Mouse (Mus musculus) hindbrain, embryonic 16.5 days (tissue): Measurements from ENCODE around the gene Ppp1r3e. TPM values are rescaled to one million over a fixed set of nuclear protein-coding genes. Genes with fewer than 3 reads are reported as not detected.
A peak's percentile ranks its signal among the peaks of the same experiment; 100 is the strongest.

ENCODE experiments used
- ATAC-seq: fragments of 200-750 bp; cut with Nextera tagmentation; 2 replicates; pipeline ENCODE4 v1.8.0; 2017; ENCODE audit warnings: moderate TSS enrichment, moderate library complexity
- H3K27ac ChIP-seq: fragments of 300-500 bp; sonication (generic); 2 replicates; pipeline ENCODE4 v1.5.1; 2014; ENCODE audit warnings: low read depth, mild to moderate bottlenecking, control low read depth, low read length, moderate library complexity
- H3K27me3 ChIP-seq: fragments of 300-500 bp; sonication (generic); replicated peaks from 2 replicates; pipeline ENCODE4 v1.6.1; 2014; ENCODE audit warnings: low read length; ENCODE audit not compliant: control insufficient read depth, insufficient read depth
- H3K36me3 ChIP-seq: fragments of 300-500 bp; sonication (generic); 2 replicates; pipeline ENCODE4 v1.6.1; 2014; ENCODE audit warnings: mild to moderate bottlenecking, low read length, moderate library complexity, mixed read lengths; ENCODE audit not compliant: control insufficient read depth, insufficient read depth
- H3K4me1 ChIP-seq: fragments of 300-500 bp; sonication (generic); 2 replicates; pipeline ENCODE4 v1.6.1; 2014; ENCODE audit warnings: low read depth, low read length; ENCODE audit not compliant: control insufficient read depth, insufficient read depth
- H3K4me2 ChIP-seq: fragments of 300-500 bp; sonication (generic); 2 replicates; pipeline ENCODE4 v1.6.1; 2014; ENCODE audit warnings: mild to moderate bottlenecking, low read length, control low read depth, moderate library complexity
- H3K4me3 ChIP-seq: fragments of 300-500 bp; sonication (generic); 2 replicates; pipeline ENCODE4 v1.5.1; 2014; ENCODE audit warnings: mild to moderate bottlenecking, low read length, control low read depth, moderate library complexity
- H3K9ac ChIP-seq: fragments of 300-500 bp; sonication (generic); 2 replicates; pipeline ENCODE4 v1.6.1; 2014; ENCODE audit warnings: low read depth, mild to moderate bottlenecking, control low read depth, low read length, moderate library complexity
- H3K9me3 ChIP-seq: fragments of 300-500 bp; sonication (generic); 2 replicates; pipeline ENCODE4 v1.6.1; 2014; ENCODE audit warnings: mild to moderate bottlenecking, low read length, moderate library complexity; ENCODE audit not compliant: control insufficient read depth
- WGBS: fragments of 180-500 bp; shearing (Covaris S2); extraction: QIAGEN DNeasy Blood & Tissue Kit; methylation state at CpG from one replicate; pipeline ENCODE4 v1.1.7; 2014; 5-methylcytosine and 5-hydroxymethylcytosine counted together
- polyA plus RNA-seq: library from polyadenylated mRNA; unstranded; fragments of >200 nt; fragmentation: Nextera tagmentation; extraction: Ambion mirVana; gene quantifications from 2 replicates; pipeline ENCODE4 v1.2.1, GENCODE M21; 2015

Ppp1r3e gene
- polyA plus RNA-seq, 1 experiment from 2014 or later: 5.3 TPM

DNA sequence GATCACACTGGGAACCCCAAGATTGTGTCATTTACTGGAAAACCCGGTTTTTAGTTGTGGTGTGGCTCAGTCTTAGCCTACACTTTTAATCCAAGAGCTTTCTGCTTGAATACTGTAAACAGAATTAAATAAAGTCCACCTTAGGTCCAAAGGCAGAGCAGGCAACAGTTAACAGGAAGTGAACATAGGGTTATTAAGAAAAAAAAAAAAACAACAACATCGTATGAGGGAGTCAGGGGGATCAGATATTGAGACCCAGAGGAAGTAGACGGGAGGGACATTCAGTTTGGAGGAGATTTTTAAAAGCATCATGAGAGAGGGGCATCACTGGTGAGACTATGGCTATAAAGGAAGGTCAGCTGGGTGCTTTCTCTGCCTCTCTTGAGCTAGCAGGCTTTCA, 11.1 kb downstream of the Ppp1r3e start:
- H3K9me3 ChIP-seq: no peaks in the 10 kb centered on the region
- no peaks in the 10 kb centered on the region for H3K36me3 ChIP-seq
- 61% methylated on average over 3 of the region's 3 CpGs for WGBS
- peaks cover 4% of the 10 kb centered on the region for H3K4me1 ChIP-seq
- H3K4me2 ChIP-seq: no peak overlapping the region
- H3K27me3 ChIP-seq: no peaks in the 10 kb centered on the region
- no peak overlapping the region for H3K27ac ChIP-seq
- no peak for ATAC-seq
- no peak overlapping the region for H3K4me3 ChIP-seq
- no peak overlapping the region for H3K9ac ChIP-seq

- no peaks in the 10 kb centered on the region for H3K27me3 ChIP-seq
- no peak overlapping the region for H3K27ac ChIP-seq
- WGBS: 88% methylated on average over 5 of the region's 5 CpGs
- no peak overlapping the region for H3K9ac ChIP-seq
- no peak overlapping the region for H3K4me2 ChIP-seq
- no peak for ATAC-seq
- H3K4me1 ChIP-seq: peaks cover 4% of the 10 kb centered on the region
- H3K9me3 ChIP-seq: no peaks in the 10 kb centered on the region
- no peak overlapping the region for H3K4me3 ChIP-seq
- no peaks in the 10 kb centered on the region for H3K36me3 ChIP-seq
Observed at GRCm38 (mm10) chr14:54865626-54866025, 11.7 kb downstream of the Ppp1r3e start.

GRCm38 (mm10) chr14:54864313-54865036, 12.9 kb downstream of the Ppp1r3e start:
- Histone ChIP-seq H3K4me3 (peak overlapping the region; percentile 98), H3K27ac (peak overlapping the region; percentile 82), H3K9ac (peak overlapping the region; percentile 98), H3K4me1 (peaks cover 4% of the 10 kb centered on the region), H3K27me3 (no peaks in the 10 kb centered on the region), H3K36me3 (no peaks in the 10 kb centered on the region), H3K9me3 (no peaks in the 10 kb centered on the region), H3K4me2 (peak overlapping the region; percentile 84)
- ATAC-seq: peak; percentile 45; the same call in 1 of the 2 replicates
- 16% methylated on average over 21 of the region's 21 CpGs for WGBS

- Histone ChIP-seq H3K4me3 (peak overlapping the region; percentile 98), H3K36me3 (no peaks in the 10 kb centered on the region), H3K9me3 (no peaks in the 10 kb centered on the region), H3K27me3 (no peaks in the 10 kb centered on the region), H3K9ac (peak overlapping the region; percentile 98), H3K4me1 (peaks cover 4% of the 10 kb centered on the region), H3K27ac (peak overlapping the region; percentile 82), H3K4me2 (peak overlapping the region; percentile 87)
- WGBS: 0% methylated on average over 35 of the region's 56 CpGs
- peak; percentile 100 for ATAC-seq
Observed at GRCm38 (mm10) chr14:54863501-54864312, 13.6 kb downstream of the Ppp1r3e start.

- H3K4me2 ChIP-seq: no peak overlapping the region
- H3K36me3 ChIP-seq: peaks cover 10% of the 10 kb centered on the region
- H3K4me3 ChIP-seq: no peak overlapping the region
- 46% methylated on average over 2 of the region's 2 CpGs for WGBS
- no peaks in the 10 kb centered on the region for H3K9me3 ChIP-seq
- H3K27ac ChIP-seq: no peak overlapping the region
- peaks cover 4% of the 10 kb centered on the region for H3K4me1 ChIP-seq
- no peaks in the 10 kb centered on the region for H3K27me3 ChIP-seq
- ATAC-seq: no peak
- no peak overlapping the region for H3K9ac ChIP-seq
Observed at GRCm38 (mm10) chr14:54860511-54860910, 16.8 kb downstream of the Ppp1r3e start.

- peaks cover 13% of the 10 kb centered on the region for H3K36me3 ChIP-seq
- no peak overlapping the region for H3K27ac ChIP-seq
- WGBS: 90% methylated on average over 9 of the region's 9 CpGs
- no peaks in the 10 kb centered on the region; the same call in 1 of the 2 replicates for H3K4me1 ChIP-seq
- H3K9me3 ChIP-seq: no peaks in the 10 kb centered on the region
- no peak overlapping the region for H3K4me2 ChIP-seq
- H3K27me3 ChIP-seq: no peaks in the 10 kb centered on the region
- ATAC-seq: no peak
- no peak overlapping the region for H3K9ac ChIP-seq
- no peak overlapping the region for H3K4me3 ChIP-seq
Observed at GRCm38 (mm10) chr14:54857891-54858290, 19.5 kb downstream of the Ppp1r3e start.

GRCm38 (mm10) chr14:54856703-54857102, 20.6 kb downstream of the Ppp1r3e start:
- Histone ChIP-seq H3K4me3 (no peak overlapping the region), H3K27ac (no peak overlapping the region), H3K36me3 (peaks cover 13% of the 10 kb centered on the region), H3K4me2 (no peak overlapping the region), H3K27me3 (no peaks in the 10 kb centered on the region), H3K9me3 (no peaks in the 10 kb centered on the region), H3K4me1 (no peaks in the 10 kb centered on the region; the same call in 1 of the 2 replicates), H3K9ac (no peak overlapping the region)
- WGBS: 90% methylated on average over 7 of the region's 7 CpGs
- ATAC-seq: no peak

DNA sequence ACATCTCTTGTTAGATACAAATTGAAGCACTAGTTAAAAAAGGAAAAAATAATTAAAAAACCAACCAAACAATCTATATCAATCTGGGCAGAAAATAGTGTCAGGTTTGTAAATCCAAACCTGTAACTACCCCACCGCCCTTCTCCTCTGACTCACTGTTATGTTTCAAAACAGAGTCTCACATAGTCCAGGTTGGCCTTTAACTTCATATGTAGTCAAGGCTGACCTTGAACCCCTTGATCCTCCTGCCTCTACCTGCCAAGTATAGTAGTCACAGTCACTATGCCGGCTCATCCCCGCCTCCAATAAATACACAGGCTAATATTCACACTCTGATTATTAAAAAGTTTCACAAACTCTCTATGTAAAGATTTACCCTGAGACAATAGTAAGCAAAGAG, 21.6 kb downstream of the Ppp1r3e start:
- ATAC-seq: no peak
- Histone ChIP-seq H3K9ac (no peak overlapping the region), H3K36me3 (peaks cover 13% of the 10 kb centered on the region), H3K4me3 (no peak overlapping the region), H3K4me1 (no peaks in the 10 kb centered on the region; the same call in 1 of the 2 replicates), H3K4me2 (no peak overlapping the region), H3K9me3 (no peaks in the 10 kb centered on the region), H3K27ac (no peak overlapping the region), H3K27me3 (no peaks in the 10 kb centered on the region)
- WGBS: 96% methylated on average over 3 of the region's 3 CpGs

- H3K27ac ChIP-seq: no peak overlapping the region
- no peaks in the 10 kb centered on the region for H3K4me1 ChIP-seq
- H3K27me3 ChIP-seq: no peaks in the 10 kb centered on the region
- ATAC-seq: no peak
- H3K9me3 ChIP-seq: no peaks in the 10 kb centered on the region
- 1% methylated on average over 4 of the region's 4 CpGs for WGBS
- H3K4me2 ChIP-seq: no peak overlapping the region
- no peak overlapping the region for H3K9ac ChIP-seq
- H3K36me3 ChIP-seq: no peaks in the 10 kb centered on the region
- H3K4me3 ChIP-seq: no peak overlapping the region
Observed at GRCm38 (mm10) chr14:54843461-54843860, 33.9 kb downstream of the Ppp1r3e start.
